Mouse (Mus musculus) bone marrow macrophage, adult 2 months (primary cell): ENCODE results near the gene Scn1a.

Experiments used
- CTCF ChIP-seq: IDR thresholded peaks from 2 replicates; pipeline ENCODE4 v1.5.1; 2012; ENCODE audit warnings: low read depth, mild to moderate bottlenecking, low read length, moderate library complexity
- POLR2A ChIP-seq: IDR thresholded peaks from 2 replicates; pipeline ENCODE4 v1.6.1; 2012; ENCODE audit warnings: mild to moderate bottlenecking, low read depth, low read length, borderline replicate concordance

DNA sequence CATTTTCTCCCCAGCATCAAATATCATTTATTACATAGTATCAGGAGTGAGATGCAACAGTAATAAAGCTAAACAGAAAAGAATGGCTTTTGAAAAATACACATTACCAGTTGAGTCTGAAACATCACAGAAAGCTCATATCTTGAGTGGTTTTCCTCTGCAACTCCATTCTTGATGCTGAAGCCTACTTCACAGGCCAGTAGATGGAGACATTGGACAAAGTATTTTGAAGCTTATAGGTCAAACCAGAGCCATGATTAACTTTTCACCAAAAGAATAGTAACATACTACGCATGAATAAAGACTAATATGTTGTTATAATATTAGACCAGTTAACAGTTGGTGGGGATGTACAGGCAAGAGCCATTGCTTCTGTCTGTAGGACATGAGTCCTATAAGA lies 21.8 kb upstream of the Scn1a start:
- TF ChIP-seq CTCF, result no peak
- no peak for TF ChIP-seq POLR2A
